Comparison of ENCODE assay signal across 26 mouse cellular contexts in genomic region chr14:78323356-78323755, GRCm38 (mm10). TPM values are rescaled to one million over a fixed set of nuclear protein-coding genes. Genes with fewer than 3 reads are reported as not detected.
A peak's percentile ranks its signal among the peaks of the same experiment; 100 is the strongest.
DNase-seq lines count a peak whose midpoint lies in the region; ATAC-seq and TF ChIP-seq lines count a peak whose summit lies in the region.
"Had no signal": no experiment of that assay in that cellular context is flagged by ENCODE, and none has a peak within 500 bp of the region (broad histone marks: within the 10 kb centered on the region; RNA-seq: fewer than 3 reads in every experiment).

No protein-coding gene starts in this region.

- no peak overlapping the region for H3K4me3 ChIP-seq in liver, adult 2 months (ENCODE audit: insufficient read depth, low read depth, low read length)
- no peak overlapping the region for H3K4me3 ChIP-seq in liver, embryonic 11.5 days (ENCODE audit: low read depth, low read length)
- H3K4me3 ChIP-seq in liver, postnatal 0 days (ENCODE audit: low read depth, low read length) = no peak overlapping the region
- H3K4me3 ChIP-seq in liver, embryonic 12.5 days = no peak overlapping the region
- H3K4me3 ChIP-seq in left cerebral cortex, adult 2 months = no peak overlapping the region
- H3K4me3 ChIP-seq in forebrain, embryonic 12.5 days (replicated peaks) = no peak overlapping the region

- no peak for TF ChIP-seq POLR2A in liver, adult 2 months (IDR thresholded peaks at IDR 0.05; ENCODE audit: extremely low read depth, insufficient read depth, low read length)

- no peak for ATAC-seq in liver, embryonic 11.5 days (replicated peaks; ENCODE audit: low FRiP score)
- peak; percentile 84 for ATAC-seq in liver, postnatal 0 days
- ATAC-seq in liver, embryonic 12.5 days = no peak
- ATAC-seq in Patski = no peak
- ATAC-seq in forebrain, embryonic 12.5 days (ENCODE audit: low FRiP score) = no peak
- ATAC-seq: activated CD4-positive, CD25-positive, alpha-beta regulatory T cell, adult 4 months; CD4-positive, CD25-positive, alpha-beta regulatory T cell, adult 4 months had no signal

- 18% methylated on average over 1 of the region's 1 CpGs for WGBS in liver, adult 2 months
- 71% methylated on average over 1 of the region's 1 CpGs for WGBS in liver, embryonic 11.5 days
- WGBS in liver, postnatal 0 days (ENCODE audit: insufficient replicate concordance) = 45% methylated on average over 1 of the region's 1 CpGs
- WGBS in liver, embryonic 12.5 days (ENCODE audit: insufficient replicate concordance) = 69% methylated on average over 1 of the region's 1 CpGs
- WGBS in forebrain, embryonic 12.5 days = 89% methylated on average over 1 of the region's 1 CpGs

- no peaks in the 10 kb centered on the region for H3K9me3 ChIP-seq in liver, embryonic 11.5 days (ENCODE audit: control insufficient read depth, low read length)
- no peaks in the 10 kb centered on the region for H3K9me3 ChIP-seq in liver, postnatal 0 days (ENCODE audit: low read length)
- H3K9me3 ChIP-seq in liver, embryonic 12.5 days (replicated peaks) = no peaks in the 10 kb centered on the region
- H3K9me3 ChIP-seq in forebrain, embryonic 12.5 days = no peaks in the 10 kb centered on the region

- H3K4me1 ChIP-seq in liver, adult 2 months (ENCODE audit: control insufficient read depth, insufficient read depth, low read length) = peaks cover 3% of the 10 kb centered on the region
- no peaks in the 10 kb centered on the region for H3K4me1 ChIP-seq in liver, embryonic 11.5 days (replicated peaks; ENCODE audit: control insufficient read depth, insufficient read depth, low read length)
- H3K4me1 ChIP-seq in liver, postnatal 0 days (ENCODE audit: insufficient read depth) = peaks cover 5% of the 10 kb centered on the region; the same call in 1 of the 2 replicates
- H3K4me1 ChIP-seq in liver, embryonic 12.5 days = no peaks in the 10 kb centered on the region
- no peaks in the 10 kb centered on the region for H3K4me1 ChIP-seq in forebrain, embryonic 12.5 days

- H3K4me2 ChIP-seq in liver, embryonic 11.5 days = no peak overlapping the region
- H3K4me2 ChIP-seq in liver, postnatal 0 days (ENCODE audit: low read depth, low read length) = no peak overlapping the region
- H3K4me2 ChIP-seq in liver, embryonic 12.5 days = no peak overlapping the region
- no peak overlapping the region for H3K4me2 ChIP-seq in forebrain, embryonic 12.5 days

- in situ Hi-C loops in Patski (cut with MboI; ENCODE audit: low pct_unique_long_range_greater_than_20kb) = no loop called here

- no peak overlapping the region for H3K27ac ChIP-seq in liver, adult 2 months (replicated peaks; ENCODE audit: insufficient read depth, low read depth, low read length)
- no peak overlapping the region for H3K27ac ChIP-seq in liver, embryonic 11.5 days (ENCODE audit: low read depth, low read length)
- H3K27ac ChIP-seq in liver, postnatal 0 days (ENCODE audit: low read depth) = 0 out of 2 replicates have a peak overlapping the region, but pooled peaks have one; percentile 45
- H3K27ac ChIP-seq in liver, embryonic 12.5 days = no peak overlapping the region
- no peak overlapping the region for H3K27ac ChIP-seq in left cerebral cortex, adult 2 months
- H3K27ac ChIP-seq in forebrain, embryonic 12.5 days = no peak overlapping the region

- no peaks in the 10 kb centered on the region for H3K27me3 ChIP-seq in liver, adult 2 months (ENCODE audit: control insufficient read depth, insufficient read depth, low read length)
- H3K27me3 ChIP-seq in liver, embryonic 11.5 days (replicated peaks; ENCODE audit: control insufficient read depth, insufficient read depth, low read length) = no peaks in the 10 kb centered on the region
- no peaks in the 10 kb centered on the region for H3K27me3 ChIP-seq in liver, postnatal 0 days (ENCODE audit: insufficient read depth, low read length)
- no peaks in the 10 kb centered on the region for H3K27me3 ChIP-seq in liver, embryonic 12.5 days (replicated peaks)
- H3K27me3 ChIP-seq in Patski = no peaks in the 10 kb centered on the region
- H3K27me3 ChIP-seq in forebrain, embryonic 12.5 days = no peaks in the 10 kb centered on the region
- H3K27me3 ChIP-seq: CH12.LX had no signal

- H3K36me3 ChIP-seq in liver, adult 2 months (ENCODE audit: control insufficient read depth, insufficient read depth, low read length) = no peaks in the 10 kb centered on the region
- H3K36me3 ChIP-seq in liver, embryonic 11.5 days (ENCODE audit: control insufficient read depth, insufficient read depth, low read length) = no peaks in the 10 kb centered on the region
- H3K36me3 ChIP-seq in liver, postnatal 0 days (replicated peaks; ENCODE audit: insufficient read depth, low read length) = no peaks in the 10 kb centered on the region
- no peaks in the 10 kb centered on the region for H3K36me3 ChIP-seq in liver, embryonic 12.5 days
- H3K36me3 ChIP-seq in forebrain, embryonic 12.5 days (replicated peaks) = no peaks in the 10 kb centered on the region
- H3K36me3 ChIP-seq: G1E had no signal

- TF ChIP-seq EP300 in liver, postnatal 0 days (IDR thresholded peaks at IDR 0.05; ENCODE audit: low read depth) = no peak

- intact Hi-C loops in left cerebral cortex, adult 2 months (cut with DNase I) = no loop called here

- CTCF ChIA-PET in Patski (lab: Charles Lee) = interaction anchor here (1.7 kb wide), 1 partner anchor 17 kb away, joined by 3 read pairs; no protein-coding TSS in a partner anchor

- no peak for TF ChIP-seq CTCF in liver, adult 2 months (IDR thresholded peaks at IDR 0.05; ENCODE audit: low read depth, low read length)
- no peak for TF ChIP-seq CTCF in liver, postnatal 0 days (IDR thresholded peaks at IDR 0.05; ENCODE audit: low read depth)
- TF ChIP-seq CTCF in Patski (IDR thresholded peaks at IDR 0.05) = peak; percentile 3
- no peak for TF ChIP-seq CTCF in left cerebral cortex, adult 2 months (IDR thresholded peaks at IDR 0.05)

- no peaks in the 10 kb centered on the region for H3K79me2 ChIP-seq in liver, adult 2 months (ENCODE audit: control insufficient read depth, insufficient read depth, low read length)

- peak; percentile 62 for DNase-seq in liver, adult 2 months (ENCODE audit: extremely low read depth, low read depth, low spot score)
- DNase-seq in liver, embryonic 11.5 days (ENCODE audit: low spot score) = no peak
- DNase-seq in liver, postnatal 0 days = no peak
- no peak for DNase-seq in Patski (ENCODE audit: low read depth, low spot score)
- DNase-seq in adipocyte (ENCODE audit: low spot score) = peak; percentile 51
- DNase-seq in left cerebral cortex, adult 2 months (ENCODE audit: extremely low spot score in 1 of 2, low spot score in 2 of 2) = no peak
- DNase-seq: adrenal gland, adult 2 months; adrenal gland, adult 8-10 months; adrenal gland, postnatal 10 days; adrenal gland, postnatal 14 days; adrenal gland, postnatal 25 days; adrenal gland, postnatal 36 days; B cell, adult 2 months; cerebellum, adult 11 months; cerebellum, adult 11-12 months; cerebellum, adult 18-20 months; cerebellum, adult 2 months had no signal

- POLR2A ChIA-PET in Patski (lab: Charles Lee) = no interaction called here

- H3K9ac ChIP-seq in liver, adult 2 months (ENCODE audit: low read depth, low read length) = no peak overlapping the region
- H3K9ac ChIP-seq in liver, embryonic 11.5 days (ENCODE audit: low read depth, low read length) = no peak overlapping the region
- no peak overlapping the region for H3K9ac ChIP-seq in liver, postnatal 0 days (replicated peaks)
- no peak overlapping the region for H3K9ac ChIP-seq in liver, embryonic 12.5 days
- H3K9ac ChIP-seq in forebrain, embryonic 12.5 days = no peak overlapping the region

RNA-seq across cellular contexts. Expression of gene Tnfsf11, which starts 15.5 kb away (rescaled TPM):
- total RNA-seq in liver, adult 2 months (2014; rRNA removed) = 0.09 TPM in 1 of 2 replicates, not detected in the other
- polyA plus RNA-seq in liver, adult 2 months (2012; rRNA removed) = not detected in 2 replicates
- 0.13 and 0.33 TPM in 2 replicates for polyA plus RNA-seq in liver, embryonic 11.5 days (2014; fragmentation: Nextera tagmentation; extraction: Ambion mirVana)
- not detected in 2 replicates for polyA plus RNA-seq in liver, postnatal 0 days (2015; fragmentation: Nextera tagmentation; extraction: Ambion mirVana)
- 0.24 TPM in 1 of 2 replicates, not detected in the other for polyA plus RNA-seq in liver, embryonic 12.5 days (2016; fragmentation: Nextera tagmentation; extraction: Ambion mirVana)
- not detected for polyA plus RNA-seq in Patski (2021)
- not detected for total RNA-seq in left cerebral cortex, adult 2 months (2021)
- 0.22 and 0.37 TPM in 2 replicates for polyA plus RNA-seq in forebrain, embryonic 12.5 days (2016; fragmentation: Nextera tagmentation; extraction: Ambion mirVana)
- total RNA-seq: adrenal gland, adult 18-20 months; adrenal gland, adult 2 months; adrenal gland, adult 8-10 months; adrenal gland, postnatal 14 days; adrenal gland, postnatal 25 days; adrenal gland, postnatal 4 days; G1E; MEL had no signal
- polyA plus RNA-seq: adrenal gland, adult 2 months; cerebellum, adult 2 months; G1E had no signal

Comparison
In these comparisons a context has a peak if more than half of its experiments do, and no peak if none do; other contexts are left out.
1. DNase-seq: peak in liver, adult 2 months (single experiment) and adipocyte (single experiment); none in liver, embryonic 11.5 days (single experiment), liver, postnatal 0 days (single experiment), Patski (single experiment) and left cerebral cortex, adult 2 months (0 of 2).